Mouse (Mus musculus): ENCODE measurements around the gene Akna.

- TF ChIP-seq POLR2A (IDR thresholded peaks at IDR 0.05; ENCODE audit: extremely low read depth, insufficient read depth, low read length) (no peak), CTCF (IDR thresholded peaks at IDR 0.05; ENCODE audit: low read depth, low read length) (no peak)
These were observed 3.4 kb downstream of the Akna start for GRCm38 (mm10) chr4:63399691-63400270.
